Mouse (Mus musculus) limb, embryonic 10.5 days (tissue): ENCODE results near the gene Pten. TPM values are rescaled to one million over a fixed set of nuclear protein-coding genes. Genes with fewer than 3 reads are reported as not detected.
"Not testable (repeated sequence)": the region's sequence is repeated elsewhere in the genome, so short reads cannot be mapped to it uniquely, and the experiment has no call there.

ENCODE experiments used
- DNase-seq: peaks from one replicate; pipeline ENCODE4 v3.0.0-alpha.2; 2017; ENCODE audit warnings: low spot score
- H3K27ac ChIP-seq: fragments of 300-500 bp; sonication (generic); 2 replicates; pipeline ENCODE4 v1.5.1; 2016; ENCODE audit warnings: mild to moderate bottlenecking
- H3K27me3 ChIP-seq: fragments of 300-500 bp; sonication (generic); 2 replicates; pipeline ENCODE4 v1.6.1; 2016; ENCODE audit warnings: low read depth, mild to moderate bottlenecking; ENCODE audit not compliant: poor library complexity, severe bottlenecking
- H3K36me3 ChIP-seq: fragments of 300-500 bp; sonication (generic); 2 replicates; pipeline ENCODE4 v1.6.1; 2016; ENCODE audit warnings: mild to moderate bottlenecking, moderate library complexity
- H3K4me1 ChIP-seq: fragments of 300-500 bp; sonication (generic); 2 replicates; pipeline ENCODE4 v1.6.1; 2016
- H3K4me3 ChIP-seq: fragments of 300-500 bp; sonication (generic); 2 replicates; pipeline ENCODE4 v1.5.1; 2016; ENCODE audit warnings: mild to moderate bottlenecking, moderate library complexity
- H3K9me3 ChIP-seq: fragments of 300-500 bp; sonication (generic); replicated peaks from 2 replicates; pipeline ENCODE4 v1.6.1; 2016; ENCODE audit warnings: mild to moderate bottlenecking
- WGBS: fragments of 180-500 bp; shearing (Covaris S2); methylation state at CpG from one replicate; pipeline ENCODE4 v1.1.7; 2016; 5-methylcytosine and 5-hydroxymethylcytosine counted together
- polyA plus RNA-seq: library from polyadenylated mRNA; unstranded; fragments of >200 nt; fragmentation: Nextera tagmentation; extraction: Ambion mirVana; gene quantifications from 2 replicates; pipeline ENCODE4 v1.2.1, GENCODE M21; 2016

Pten gene
- polyA plus RNA-seq, 1 experiment from 2014 or later, result 5.8 TPM

DNA sequence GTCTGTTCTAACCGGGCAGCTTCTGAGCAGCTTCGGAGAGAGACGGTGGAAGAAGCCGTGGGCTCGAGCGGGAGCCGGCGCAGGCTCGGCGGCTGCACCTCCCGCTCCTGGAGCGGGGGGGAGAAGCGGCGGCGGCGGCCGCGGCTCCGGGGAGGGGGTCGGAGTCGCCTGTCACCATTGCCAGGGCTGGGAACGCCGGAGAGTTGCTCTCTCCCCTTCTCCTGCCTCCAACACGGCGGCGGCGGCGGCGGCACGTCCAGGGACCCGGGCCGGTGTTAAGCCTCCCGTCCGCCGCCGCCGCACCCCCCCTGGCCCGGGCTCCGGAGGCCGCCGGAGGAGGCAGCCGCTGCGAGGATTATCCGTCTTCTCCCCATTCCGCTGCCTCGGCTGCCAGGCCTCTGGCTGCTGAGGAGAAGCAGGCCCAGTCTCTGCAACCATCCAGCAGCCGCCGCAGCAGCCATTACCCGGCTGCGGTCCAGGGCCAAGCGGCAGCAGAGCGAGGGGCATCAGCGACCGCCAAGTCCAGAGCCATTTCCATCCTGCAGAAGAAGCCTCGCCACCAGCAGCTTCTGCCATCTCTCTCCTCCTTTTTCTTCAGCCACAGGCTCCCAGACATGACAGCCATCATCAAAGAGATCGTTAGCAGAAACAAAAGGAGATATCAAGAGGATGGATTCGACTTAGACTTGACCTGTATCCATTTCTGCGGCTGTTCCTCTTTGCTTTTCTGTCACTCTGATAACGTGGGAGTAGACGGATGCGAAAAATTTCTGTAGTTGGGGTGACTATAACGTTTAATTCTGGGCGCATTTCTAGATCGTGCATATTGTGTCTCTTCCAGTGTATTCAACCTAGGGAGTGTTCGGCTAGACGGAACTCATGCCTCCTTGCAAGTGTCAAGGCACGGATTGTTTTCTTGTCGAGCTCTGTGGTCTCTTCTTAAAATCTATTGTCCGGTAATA, 815 bp downstream of the Pten start:
- Histone ChIP-seq H3K4me1 (peaks cover 20% of the 10 kb centered on the region), H3K4me3 (peak overlapping the region; percentile 86), H3K27me3 (peaks cover 18% of the 10 kb centered on the region), H3K36me3 (peaks cover 7% of the 10 kb centered on the region), H3K9me3 (no peaks in the 10 kb centered on the region), H3K27ac (peak overlapping the region; percentile 98)
- peak; percentile 82 for DNase-seq
- under 1% methylated on average over 68 of the region's 69 CpGs for WGBS

- H3K36me3 ChIP-seq, result peaks cover 14% of the 10 kb centered on the region
- peak overlapping the region; percentile 86 for H3K4me3 ChIP-seq
- H3K4me1 ChIP-seq, result peaks cover 20% of the 10 kb centered on the region
- H3K9me3 ChIP-seq, result no peaks in the 10 kb centered on the region
- peaks cover 12% of the 10 kb centered on the region for H3K27me3 ChIP-seq
- 1% methylated on average over 11 of the region's 11 CpGs for WGBS
- peak overlapping the region; percentile 98; the same call in 1 of the 2 replicates for H3K27ac ChIP-seq
- no peak for DNase-seq
Measured at GRCm38 (mm10) chr19:32758793-32759161, 1.5 kb downstream of the Pten start.

DNA sequence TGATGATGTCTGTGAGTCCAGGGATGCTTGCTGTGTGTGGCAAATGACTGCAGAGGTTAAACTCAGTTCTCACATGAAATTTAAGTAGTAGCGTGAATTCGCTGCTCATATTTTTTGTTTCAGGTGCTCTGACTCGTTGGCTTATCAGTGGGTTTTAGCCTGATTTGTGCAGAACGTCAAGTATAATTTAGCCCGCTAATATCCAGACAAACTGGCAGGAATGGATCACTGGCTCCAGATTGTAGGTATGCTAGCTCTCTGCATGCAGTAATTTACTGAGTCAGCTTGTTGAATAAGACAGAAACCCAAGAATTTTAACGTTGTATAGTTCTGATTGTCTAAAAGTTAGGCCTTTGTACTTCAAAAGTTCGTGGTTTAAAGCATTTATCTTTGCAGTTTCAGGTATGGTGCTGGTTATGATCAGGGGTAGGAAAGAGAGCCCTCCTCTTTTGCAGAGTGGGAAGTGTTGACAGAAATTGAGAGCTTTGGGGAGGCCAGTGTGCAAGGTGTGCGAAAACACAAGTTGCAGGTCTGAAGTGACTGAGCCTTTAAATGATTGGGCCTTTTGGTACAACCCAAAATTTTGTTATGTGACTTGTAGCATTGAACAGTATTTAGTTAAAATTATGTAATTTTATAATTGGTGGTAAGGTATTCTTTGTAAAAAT, 2.2 kb downstream of the Pten start:
- Histone ChIP-seq H3K9me3 (no peaks in the 10 kb centered on the region), H3K4me1 (peaks cover 20% of the 10 kb centered on the region), H3K4me3 (peak overlapping the region; percentile 86), H3K27me3 (peaks cover 7% of the 10 kb centered on the region), H3K27ac (no peak overlapping the region), H3K36me3 (peaks cover 16% of the 10 kb centered on the region)
- no peak for DNase-seq
- 3% methylated on average over 8 of the region's 8 CpGs for WGBS

DNA sequence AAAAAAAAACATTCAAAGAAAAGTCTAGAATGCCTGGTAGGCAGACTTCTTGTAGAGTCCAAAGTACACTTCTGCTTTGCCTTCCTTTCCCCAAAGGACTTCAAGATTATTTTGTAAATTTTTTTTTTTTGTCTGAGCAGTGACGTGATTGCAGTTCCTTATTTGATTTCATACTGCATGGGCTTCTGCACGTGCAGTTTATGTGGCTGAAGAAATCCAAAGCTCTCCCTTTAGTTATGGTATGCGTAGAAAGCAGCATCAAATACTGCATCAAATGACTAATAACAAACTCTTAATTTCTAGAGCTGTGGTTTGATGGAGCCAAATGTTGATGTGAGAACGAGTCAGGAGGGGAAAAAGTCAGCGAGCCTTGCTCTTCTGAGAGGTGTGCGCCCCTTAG, 3.2 kb downstream of the Pten start:
- Histone ChIP-seq H3K27me3 (no peaks in the 10 kb centered on the region), H3K4me1 (peaks cover 13% of the 10 kb centered on the region), H3K27ac (no peak overlapping the region), H3K9me3 (no peaks in the 10 kb centered on the region), H3K36me3 (peaks cover 23% of the 10 kb centered on the region), H3K4me3 (peak overlapping the region; percentile 86)
- 56% methylated on average over 6 of the region's 6 CpGs for WGBS
- DNase-seq, result no peak

DNA sequence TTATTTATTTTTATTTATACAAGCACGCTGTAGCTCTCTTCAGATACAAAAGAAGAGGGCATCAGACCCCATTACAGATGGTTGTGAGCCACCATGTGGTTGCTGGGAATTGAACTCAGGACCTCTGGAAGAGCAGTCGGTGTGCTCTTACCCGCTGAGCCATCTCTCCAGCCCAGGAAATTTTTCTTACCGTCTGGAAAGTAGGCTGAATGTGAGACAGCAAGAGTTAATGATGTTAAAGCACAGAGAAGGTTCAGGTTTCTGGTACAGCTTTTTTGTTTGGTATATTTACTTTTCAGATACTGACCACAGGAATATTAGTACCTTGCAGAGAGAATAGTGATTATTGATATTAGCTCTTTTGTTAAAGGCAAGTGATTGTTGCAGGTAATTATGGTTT, 3.9 kb downstream of the Pten start:
- Histone ChIP-seq H3K4me3 (no peak overlapping the region), H3K4me1 (peaks cover 13% of the 10 kb centered on the region), H3K27ac (no peak overlapping the region), H3K27me3 (no peaks in the 10 kb centered on the region), H3K36me3 (peaks cover 28% of the 10 kb centered on the region), H3K9me3 (no peaks in the 10 kb centered on the region)
- 71% methylated on average over 4 of the region's 4 CpGs for WGBS
- DNase-seq, result no peak

GRCm38 (mm10) chr19:32762493-32762892, 5.2 kb downstream of the Pten start:
- Histone ChIP-seq H3K4me1 (peaks cover 13% of the 10 kb centered on the region), H3K36me3 (peaks cover 31% of the 10 kb centered on the region), H3K27me3 (no peaks in the 10 kb centered on the region), H3K4me3 (no peak overlapping the region), H3K9me3 (no peaks in the 10 kb centered on the region), H3K27ac (no peak overlapping the region)
- 94% methylated on average over 4 of the region's 4 CpGs for WGBS
- no peak for DNase-seq

DNA sequence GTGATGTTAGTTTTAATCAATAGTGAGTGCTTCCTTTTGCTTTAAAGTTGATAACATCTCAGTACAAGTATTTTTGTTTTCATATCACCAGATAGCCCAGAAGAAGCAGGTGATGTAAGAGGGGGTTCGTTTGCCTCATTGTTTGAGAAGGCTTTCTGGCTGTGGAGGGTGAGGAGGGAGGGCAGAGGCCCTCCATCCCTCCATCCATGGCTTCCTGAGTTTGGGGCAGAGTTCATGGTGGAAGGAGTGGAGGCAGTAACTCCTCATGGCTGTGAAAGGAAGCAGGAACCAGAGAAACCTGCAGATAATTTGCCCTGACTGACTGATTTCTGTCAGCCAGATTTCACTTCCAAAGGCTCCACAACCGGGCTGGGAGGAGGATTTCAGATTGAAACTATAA, 21.1 kb downstream of the Pten start:
- no peak for DNase-seq
- Histone ChIP-seq H3K27me3 (no peaks in the 10 kb centered on the region), H3K27ac (no peak overlapping the region), H3K36me3 (peaks cover 14% of the 10 kb centered on the region), H3K4me1 (peaks cover 2% of the 10 kb centered on the region; the same call in 1 of the 2 replicates), H3K9me3 (no peaks in the 10 kb centered on the region), H3K4me3 (no peak overlapping the region)
- 62% methylated on average over 2 of the region's 2 CpGs for WGBS

DNA sequence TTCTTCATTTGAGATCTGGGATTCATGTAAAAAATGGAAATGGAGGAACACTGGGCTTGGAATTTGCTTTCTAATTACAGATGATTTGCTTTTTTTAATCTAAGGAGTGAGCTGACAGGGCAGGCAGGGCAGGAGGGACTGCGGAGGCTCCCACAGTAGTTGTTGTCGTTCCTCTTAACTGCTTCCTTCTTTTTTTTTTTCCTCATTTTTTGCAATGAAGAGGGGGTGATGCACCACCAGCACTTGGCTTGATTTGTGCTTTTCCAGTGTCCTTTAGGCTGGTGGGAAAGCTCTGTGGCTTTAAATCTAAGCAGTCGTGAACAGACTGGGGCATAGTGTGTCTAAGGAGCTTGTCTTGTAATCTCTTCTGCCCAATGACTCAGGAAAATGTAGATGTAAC, 21.8 kb downstream of the Pten start:
- peaks cover 10% of the 10 kb centered on the region; the same call in 1 of the 2 replicates for H3K36me3 ChIP-seq
- H3K27ac ChIP-seq, result no peak overlapping the region
- no peaks in the 10 kb centered on the region for H3K27me3 ChIP-seq
- H3K4me3 ChIP-seq, result no peak overlapping the region
- H3K4me1 ChIP-seq, result peaks cover 2% of the 10 kb centered on the region; the same call in 1 of the 2 replicates
- H3K9me3 ChIP-seq, result no peaks in the 10 kb centered on the region
- WGBS, result 86% methylated on average over 3 of the region's 3 CpGs
- DNase-seq, result no peak

DNA sequence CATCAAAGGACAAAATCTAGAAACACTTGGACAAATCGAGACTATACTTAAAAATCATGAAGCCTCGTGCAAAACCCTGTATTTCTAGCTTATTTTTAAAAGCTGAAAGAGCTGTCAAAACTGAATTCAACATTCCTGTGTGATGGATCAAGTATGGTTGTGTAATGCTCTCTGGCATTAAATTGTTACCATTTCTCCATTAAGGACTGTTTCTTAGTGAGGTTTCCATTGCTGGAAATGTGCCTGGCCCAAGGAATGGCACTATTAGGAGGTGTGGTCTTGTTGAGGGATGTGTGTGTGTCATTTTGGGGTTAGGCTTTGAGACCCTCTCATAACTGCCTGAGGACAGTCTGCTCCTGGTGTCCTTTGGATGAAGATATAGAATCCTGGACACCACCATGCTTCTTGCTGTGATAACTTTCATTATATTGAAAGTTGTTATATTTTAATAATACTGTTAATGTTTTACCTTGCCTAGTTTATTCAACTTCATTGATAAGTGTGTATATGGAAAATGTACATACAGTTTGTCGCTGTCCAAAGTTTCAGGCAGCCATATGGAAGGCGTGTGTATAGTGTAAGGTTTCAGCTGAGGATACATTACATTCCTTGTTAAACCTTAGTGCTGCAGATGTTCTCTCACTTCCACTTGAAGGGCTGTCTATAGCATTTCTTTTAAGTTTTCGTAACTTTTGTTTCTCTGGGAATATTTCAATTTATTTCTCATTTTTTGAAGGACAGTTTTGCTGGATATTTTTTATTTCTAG, 24.2 kb downstream of the Pten start:
- no peaks in the 10 kb centered on the region for H3K27me3 ChIP-seq
- no peak for DNase-seq
- 92% methylated on average over 5 of the region's 5 CpGs for WGBS

GRCm38 (mm10) chr19:32787388-32787787, 30.1 kb downstream of the Pten start:
- peaks cover 17% of the 10 kb centered on the region for H3K36me3 ChIP-seq
- WGBS, result 70% methylated on average over 4 of the region's 4 CpGs
- not testable (repeated sequence) for DNase-seq, H3K27me3 ChIP-seq, H3K4me1 ChIP-seq, H3K4me3 ChIP-seq, H3K27ac ChIP-seq, H3K9me3 ChIP-seq

More for the DNA sequence above, 24.2 kb downstream of the Pten start:
- Histone ChIP-seq H3K27ac (no peak overlapping the region), H3K36me3 (peaks cover 17% of the 10 kb centered on the region), H3K9me3 (no peaks in the 10 kb centered on the region), H3K4me1 (peaks cover 2% of the 10 kb centered on the region; the same call in 1 of the 2 replicates), H3K4me3 (no peak overlapping the region)

- not testable (repeated sequence) for H3K27me3 ChIP-seq, DNase-seq, H3K4me1 ChIP-seq, H3K4me3 ChIP-seq, H3K9me3 ChIP-seq, H3K27ac ChIP-seq
- peaks cover 13% of the 10 kb centered on the region for H3K36me3 ChIP-seq
- WGBS, result 92% methylated on average over 3 of the region's 3 CpGs
Measured at GRCm38 (mm10) chr19:32788016-32788415, 30.7 kb downstream of the Pten start.

DNA sequence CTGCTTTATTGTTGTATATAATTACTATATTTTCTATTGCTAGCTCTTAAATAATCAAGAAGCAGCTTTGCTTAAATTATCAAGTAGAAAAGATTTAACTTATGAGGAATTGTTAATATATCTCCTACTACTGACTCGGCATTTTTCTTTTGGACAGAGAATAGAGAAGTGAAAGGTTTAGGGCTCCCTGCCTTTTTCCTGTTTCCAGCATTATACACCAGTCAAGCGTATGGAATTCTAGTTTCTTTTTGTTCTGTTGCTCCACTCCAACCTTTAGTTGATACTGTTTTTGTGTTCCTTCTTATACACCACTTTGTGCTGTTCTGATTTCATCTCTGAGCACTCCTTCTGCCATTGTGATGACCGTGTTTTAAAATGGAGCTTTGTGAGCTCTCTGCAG, 32.2 kb downstream of the Pten start:
- H3K27ac ChIP-seq, result no peak overlapping the region
- WGBS, result 89% methylated on average over 3 of the region's 3 CpGs
- H3K9me3 ChIP-seq, result no peaks in the 10 kb centered on the region
- H3K36me3 ChIP-seq, result peaks cover 9% of the 10 kb centered on the region
- no peak for DNase-seq
- peaks cover 19% of the 10 kb centered on the region for H3K4me1 ChIP-seq
- H3K27me3 ChIP-seq, result no peaks in the 10 kb centered on the region
- H3K4me3 ChIP-seq, result no peak overlapping the region
